Mouse (Mus musculus) MEL (cell line): ENCODE measurements at regions not wholly inside any gene's neighbourhood (a gene's known extent, or its start where the extent isn't known, plus 50 kb on each side); places are given as distances from the start of the nearest gene placed in this dataset.

Experiments used
- DNase-seq: peaks from one replicate; pipeline ENCODE4 v3.0.0; 2011; ENCODE audit warnings: low read depth, low spot score
- H3K27ac ChIP-seq: 2 replicates; pipeline ENCODE4 v1.5.1; 2012; ENCODE audit warnings: low read depth, mild to moderate bottlenecking, control low read depth, low read length, moderate library complexity; ENCODE audit not compliant: control insufficient read depth
- H3K27me3 ChIP-seq, 2 experiments: fragments of 150-350 bp in 1 of 2; sonication (generic) in 1 of 2; 2 replicates each; pipeline ENCODE4 v1.6.1; 2012; ENCODE audit warnings: low read length in 2 of 2, mild to moderate bottlenecking in 2 of 2, improper control_type of control experiment in 1 of 2, moderate library complexity in 1 of 2; ENCODE audit not compliant: insufficient read depth in 2 of 2, control insufficient read depth in 1 of 2
- H3K36me3 ChIP-seq, 2 experiments: 2 replicates each; pipeline ENCODE4 v1.6.1; 2012 to 2014; ENCODE audit warnings: low read length in 2 of 2, improper control_type of control experiment in 1 of 2, inconsistent platforms in 1 of 2, mild to moderate bottlenecking in 1 of 2; ENCODE audit not compliant: insufficient read depth in 2 of 2, control insufficient read depth in 1 of 2
- H3K4me1 ChIP-seq, 2 experiments: fragments of 150-350 bp in 1 of 2; sonication (generic) in 1 of 2; 2 replicates each; pipeline ENCODE4 v1.6.1; 2012; ENCODE audit warnings: low read length in 2 of 2, improper control_type of control experiment in 1 of 2, mild to moderate bottlenecking in 1 of 2; ENCODE audit not compliant: insufficient read depth in 2 of 2, control insufficient read depth in 1 of 2
- H3K4me3 ChIP-seq, 2 experiments: fragments of 150-350 bp in 1 of 2; sonication (generic) in 1 of 2; 2 replicates each; pipeline ENCODE4 v1.5.1; 2012; ENCODE audit warnings: low read depth in 2 of 2, low read length in 2 of 2, mild to moderate bottlenecking in 2 of 2, moderate library complexity in 2 of 2, control low read depth in 1 of 2, improper control_type of control experiment in 1 of 2; ENCODE audit not compliant: control insufficient read depth in 1 of 2, insufficient read depth in 1 of 2
- H3K79me2 ChIP-seq: 2 replicates; pipeline ENCODE4 v1.6.1; 2012; ENCODE audit warnings: mild to moderate bottlenecking, low read length, moderate library complexity; ENCODE audit not compliant: control insufficient read depth, poor library complexity, insufficient read depth
- H3K9ac ChIP-seq: 2 replicates; pipeline ENCODE4 v1.6.1; 2012; ENCODE audit warnings: low read depth, mild to moderate bottlenecking, control low read depth, low read length, moderate library complexity; ENCODE audit not compliant: control insufficient read depth, poor library complexity, severe bottlenecking
- H3K9me3 ChIP-seq: fragments of 150-350 bp; sonication (generic); replicated peaks from 2 replicates; pipeline ENCODE4 v1.6.1; 2012; ENCODE audit warnings: mild to moderate bottlenecking, low read length, improper control_type of control experiment, moderate library complexity; ENCODE audit not compliant: insufficient read depth
- CHD2 ChIP-seq: IDR thresholded peaks from 2 replicates; pipeline ENCODE4 v1.6.1; 2011; ENCODE audit warnings: low read length, improper control_type of control experiment
- E2F4 ChIP-seq: IDR thresholded peaks from 2 replicates; pipeline ENCODE4 v1.6.1; 2011; ENCODE audit warnings: low read depth, low read length, improper control_type of control experiment, borderline replicate concordance
- EP300 ChIP-seq, 2 experiments: IDR thresholded peaks; 2 replicates each; pipeline ENCODE4 v1.6.1; 2011; ENCODE audit warnings: improper control_type of control experiment in 2 of 2, low read length in 2 of 2, low read depth in 1 of 2, mild to moderate bottlenecking in 1 of 2
- ETS1 ChIP-seq: IDR thresholded peaks from 2 replicates; pipeline ENCODE4 v1.6.1; 2012; ENCODE audit warnings: low read depth, mild to moderate bottlenecking, inconsistent platforms, low read length, improper control_type of control experiment, moderate library complexity
- GABPA ChIP-seq: IDR thresholded peaks from 2 replicates; pipeline ENCODE4 v1.6.1; 2012; ENCODE audit warnings: low read depth, mild to moderate bottlenecking, inconsistent platforms, low read length, improper control_type of control experiment, moderate library complexity
- GATA1 ChIP-seq: IDR thresholded peaks from 2 replicates; pipeline ENCODE4 v1.6.1; 2011; ENCODE audit warnings: low read depth, low read length, improper control_type of control experiment
- JUND ChIP-seq: IDR thresholded peaks from 2 replicates; pipeline ENCODE4 v1.6.1; 2011; ENCODE audit warnings: low read depth, mild to moderate bottlenecking, improper control_type of control experiment, low read length
- KAT2A ChIP-seq: conservative IDR thresholded peaks from 2 replicates; pipeline ENCODE4 v1.6.1; 2012; ENCODE audit warnings: low read depth, low read length, improper control_type of control experiment, inconsistent platforms
- MAFK ChIP-seq: IDR thresholded peaks from 2 replicates; pipeline ENCODE4 v1.6.1; 2011; ENCODE audit warnings: low read depth, mild to moderate bottlenecking, low read length, improper control_type of control experiment, borderline replicate concordance
- MAZ ChIP-seq: IDR thresholded peaks from 2 replicates; pipeline ENCODE4 v1.6.1; 2012; ENCODE audit warnings: low read depth, mild to moderate bottlenecking, inconsistent platforms, low read length, improper control_type of control experiment
- MEF2A ChIP-seq: IDR thresholded peaks from 2 replicates; pipeline ENCODE4 v1.6.1; 2014; ENCODE audit warnings: low read depth, mild to moderate bottlenecking, inconsistent platforms, low read length, improper control_type of control experiment; ENCODE audit not compliant: poor library complexity, insufficient replicate concordance, severe bottlenecking; ENCODE audit errors: extremely low read depth
- MXI1 ChIP-seq: IDR thresholded peaks from 2 replicates; pipeline ENCODE4 v1.6.1; 2011; ENCODE audit warnings: mild to moderate bottlenecking, low read depth, low read length, improper control_type of control experiment
- NRF1 ChIP-seq: IDR thresholded peaks from 2 replicates; pipeline ENCODE4 v1.6.1; 2014; ENCODE audit warnings: low read depth, mild to moderate bottlenecking, inconsistent platforms, low read length, improper control_type of control experiment, moderate library complexity; ENCODE audit not compliant: poor library complexity, insufficient read depth, severe bottlenecking
- POLR2AphosphoS2 ChIP-seq: IDR thresholded peaks from 2 replicates; pipeline ENCODE4 v1.6.1; 2011; ENCODE audit warnings: low read length, improper control_type of control experiment
- RAD21 ChIP-seq: IDR thresholded peaks from 2 replicates; pipeline ENCODE4 v1.6.1; 2011; ENCODE audit warnings: mild to moderate bottlenecking, low read depth, low read length, improper control_type of control experiment
- SMC3 ChIP-seq: IDR thresholded peaks from 2 replicates; pipeline ENCODE4 v1.6.1; 2011; ENCODE audit warnings: low read depth, low read length, improper control_type of control experiment
- TBP ChIP-seq: IDR thresholded peaks from 2 replicates; pipeline ENCODE4 v1.8.0; 2011; ENCODE audit warnings: low read depth, low read length, improper control_type of control experiment
- USF2 ChIP-seq, 2 experiments: IDR thresholded peaks; 2 replicates each; pipeline ENCODE4 v1.6.1; 2011 to 2012; ENCODE audit warnings: improper control_type of control experiment in 2 of 2, low read length in 2 of 2, borderline replicate concordance in 1 of 2, inconsistent platforms in 1 of 2, low read depth in 1 of 2, mild to moderate bottlenecking in 1 of 2; ENCODE audit not compliant: insufficient read depth in 1 of 2
- ZKSCAN1 ChIP-seq: IDR thresholded peaks from 2 replicates; pipeline ENCODE4 v1.6.1; 2012; ENCODE audit warnings: low read depth, mild to moderate bottlenecking, inconsistent platforms, low read length, improper control_type of control experiment, moderate library complexity
- ZNF384 ChIP-seq: IDR thresholded peaks from 2 replicates; pipeline ENCODE4 v1.6.1; 2012; ENCODE audit warnings: low read depth, mild to moderate bottlenecking, inconsistent platforms, low read length, improper control_type of control experiment

DNA sequence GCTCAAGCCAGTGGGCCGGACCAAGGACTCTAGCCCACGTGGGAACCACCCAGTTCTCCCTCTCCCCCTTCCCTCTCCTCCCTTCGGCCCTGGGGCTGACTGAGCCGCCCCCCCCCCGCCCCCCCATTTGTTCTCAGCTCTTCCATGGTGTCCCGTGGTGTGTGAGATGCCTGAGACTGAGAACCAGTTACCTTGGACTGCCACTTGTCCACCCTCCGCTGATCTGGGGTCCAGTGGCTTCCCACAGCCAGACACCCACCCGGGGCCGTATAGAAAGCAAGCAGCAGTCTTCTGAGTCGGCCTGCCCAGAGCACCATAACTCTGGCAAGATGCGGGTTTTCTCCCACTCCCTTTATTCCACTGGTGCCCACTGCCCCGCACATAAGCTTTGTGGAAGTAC is 316.2 kb upstream of the A1bg start:
- Histone ChIP-seq H3K36me3 (no peaks in the 10 kb centered on the region), H3K9ac (no peak overlapping the region), H3K27ac (no peak overlapping the region), H3K79me2 (no peaks in the 10 kb centered on the region), H3K4me3 (no peak overlapping the region), H3K9me3 (no peaks in the 10 kb centered on the region), H3K4me1 (no peaks in the 10 kb centered on the region), H3K27me3 (no peaks in the 10 kb centered on the region)
- no peak for DNase-seq
- TF ChIP-seq MAFK (no peak), TBP (no peak), NRF1 (no peak), RAD21 (no peak), JUND (no peak), SMC3 (no peak), MXI1 (no peak), ZKSCAN1 (no peak), KAT2A (no peak)

DNA sequence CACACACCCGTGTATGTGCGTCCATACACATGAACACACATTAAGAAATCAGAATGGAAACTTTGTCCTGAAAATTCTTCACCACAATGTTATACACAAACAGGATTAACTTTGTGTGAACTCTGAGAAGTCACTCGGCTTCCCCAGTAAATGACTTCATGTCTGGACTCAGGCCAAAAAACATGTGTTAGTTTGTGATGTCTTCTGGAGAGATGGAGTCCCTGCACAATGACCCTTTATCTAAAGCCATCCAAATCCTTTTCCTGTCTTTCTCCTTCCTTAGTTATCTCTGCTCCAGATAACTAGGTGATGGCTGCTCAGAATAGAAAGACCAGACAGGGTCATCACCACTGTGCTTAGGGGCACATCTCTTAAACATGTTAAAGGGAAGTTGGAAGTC is 306.8 kb upstream of the A1bg start:
- no peaks in the 10 kb centered on the region for H3K79me2 ChIP-seq
- H3K4me3 ChIP-seq = no peak overlapping the region
- H3K27ac ChIP-seq = no peak overlapping the region
- no peak for TF ChIP-seq EP300 (IDR thresholded peaks at IDR 0.05; ENCODE audit: low read depth in 1 of 2, low read length in 2 of 2)
- no peak for TF ChIP-seq ETS1
- TF ChIP-seq MAFK = no peak
- TF ChIP-seq E2F4 = no peak
- TF ChIP-seq GABPA = no peak
- no peak for TF ChIP-seq CHD2
- no peak for TF ChIP-seq ZNF384
- no peak for TF ChIP-seq GATA1
- no peak for TF ChIP-seq SMC3
- no peak for TF ChIP-seq MAZ
- no peak for TF ChIP-seq MEF2A
- TF ChIP-seq USF2 (IDR thresholded peaks at IDR 0.05; ENCODE audit: borderline replicate concordance in 1 of 2, insufficient read depth in 1 of 2, low read depth in 1 of 2, low read length in 2 of 2) = no peak
- no peak for TF ChIP-seq POLR2AphosphoS2
- H3K9ac ChIP-seq = no peak overlapping the region
- H3K4me1 ChIP-seq = no peaks in the 10 kb centered on the region
- H3K36me3 ChIP-seq = no peaks in the 10 kb centered on the region
- DNase-seq = no peak
- H3K27me3 ChIP-seq = no peaks in the 10 kb centered on the region
- H3K9me3 ChIP-seq = no peaks in the 10 kb centered on the region
